ENCODE assay signal across 17 mouse cellular contexts in genomic region chr16:31358991-31359390, GRCm38 (mm10). TPM values are rescaled to one million over a fixed set of nuclear protein-coding genes. Genes with fewer than 3 reads are reported as not detected.
DNase-seq lines count a peak whose midpoint lies in the region; ATAC-seq and TF ChIP-seq lines count a peak whose summit lies in the region.
"Had no signal": no experiment of that assay in that cellular context is flagged by ENCODE, and none has a peak within 500 bp of the region (broad histone marks: within the 10 kb centered on the region; RNA-seq: fewer than 3 reads in every experiment).

No protein-coding gene starts in this region.

- no peaks in the 10 kb centered on the region for H3K36me3 ChIP-seq in heart, embryonic 10.5 days
- H3K36me3 ChIP-seq in midbrain, embryonic 12.5 days, result no peaks in the 10 kb centered on the region
- H3K36me3 ChIP-seq in midbrain, embryonic 15.5 days (replicated peaks), result no peaks in the 10 kb centered on the region
- H3K36me3 ChIP-seq in stomach, postnatal 0 days (ENCODE audit: control insufficient read depth, insufficient read depth, low read length), result no peaks in the 10 kb centered on the region
- no peaks in the 10 kb centered on the region for H3K36me3 ChIP-seq in thymus, adult 2 months (ENCODE audit: control insufficient read depth, insufficient read depth, low read length)
- H3K36me3 ChIP-seq: embryonic facial prominence, embryonic 15.5 days; hindbrain, embryonic 15.5 days; midbrain, embryonic 13.5 days; neural tube, embryonic 13.5 days had no signal

- TF ChIP-seq POLR2A in thymus, adult 2 months (IDR thresholded peaks at IDR 0.05; ENCODE audit: control insufficient read depth, extremely low read depth, insufficient read depth, low read length, poor library complexity), result no peak

- peaks cover 26% of the 10 kb centered on the region for H3K4me1 ChIP-seq in heart, embryonic 10.5 days
- H3K4me1 ChIP-seq in midbrain, embryonic 12.5 days, result peaks cover 3% of the 10 kb centered on the region; the same call in 1 of the 2 replicates
- H3K4me1 ChIP-seq in midbrain, embryonic 15.5 days, result no peaks in the 10 kb centered on the region
- H3K4me1 ChIP-seq in stomach, postnatal 0 days (replicated peaks; ENCODE audit: control insufficient read depth, insufficient read depth), result no peaks in the 10 kb centered on the region
- H3K4me1 ChIP-seq in thymus, adult 2 months (replicated peaks; ENCODE audit: control insufficient read depth, insufficient read depth, low read length), result no peaks in the 10 kb centered on the region
- H3K4me1 ChIP-seq: embryonic facial prominence, embryonic 15.5 days; hindbrain, embryonic 15.5 days; midbrain, embryonic 13.5 days; neural tube, embryonic 13.5 days had no signal

- DNase-seq in heart, embryonic 10.5 days (ENCODE audit: low spot score), result no peak
- no peak for DNase-seq in heart, adult 18-20 months
- peak; percentile 61 for DNase-seq in liver
- DNase-seq in stomach, postnatal 0 days (ENCODE audit: low spot score), result peak; percentile 66
- DNase-seq in thymus, adult 2 months, result no peak
- no peak for DNase-seq in thymus, adult 18-20 months
- DNase-seq: adrenal gland, adult 2 months; cerebellum, postnatal 25 days; layer of hippocampus, postnatal 36 days; lung, postnatal 10 days; thymus, postnatal 25 days had no signal

- H3K9me3 ChIP-seq in heart, embryonic 10.5 days, result no peaks in the 10 kb centered on the region
- no peaks in the 10 kb centered on the region for H3K9me3 ChIP-seq in midbrain, embryonic 12.5 days
- H3K9me3 ChIP-seq in midbrain, embryonic 15.5 days, result no peaks in the 10 kb centered on the region
- H3K9me3 ChIP-seq in stomach, postnatal 0 days (ENCODE audit: control insufficient read depth, low read length), result no peaks in the 10 kb centered on the region
- H3K9me3 ChIP-seq: embryonic facial prominence, embryonic 15.5 days; hindbrain, embryonic 15.5 days; midbrain, embryonic 13.5 days; neural tube, embryonic 13.5 days had no signal

- H3K9ac ChIP-seq in midbrain, embryonic 12.5 days (replicated peaks), result no peak overlapping the region
- H3K9ac ChIP-seq in midbrain, embryonic 15.5 days, result no peak overlapping the region
- H3K9ac ChIP-seq in stomach, postnatal 0 days (ENCODE audit: low read length), result no peak overlapping the region
- H3K9ac ChIP-seq: embryonic facial prominence, embryonic 15.5 days; hindbrain, embryonic 15.5 days; midbrain, embryonic 13.5 days; neural tube, embryonic 13.5 days had no signal

- H3K4me2 ChIP-seq in midbrain, embryonic 12.5 days (replicated peaks), result peak overlapping the region; percentile 21; the same call in 1 of the 2 replicates
- H3K4me2 ChIP-seq in midbrain, embryonic 15.5 days, result no peak overlapping the region
- H3K4me2 ChIP-seq in stomach, postnatal 0 days (replicated peaks; ENCODE audit: low read depth), result no peak overlapping the region; the same call in 1 of the 2 replicates
- H3K4me2 ChIP-seq: embryonic facial prominence, embryonic 15.5 days; hindbrain, embryonic 15.5 days; midbrain, embryonic 13.5 days; neural tube, embryonic 13.5 days had no signal

- ATAC-seq in midbrain, embryonic 12.5 days (ENCODE audit: low FRiP score, low read depth), result no peak
- ATAC-seq in midbrain, embryonic 15.5 days (replicated peaks), result no peak
- ATAC-seq in stomach, postnatal 0 days (ENCODE audit: low FRiP score, low TSS enrichment), result peak; percentile 48; the same call in 1 of the 2 replicates
- ATAC-seq: midbrain, embryonic 13.5 days had no signal

- no peak for TF ChIP-seq EP300 in stomach, postnatal 0 days (optimal IDR thresholded peaks at IDR 0.05)

- whole genome bisulfite sequencing in heart, embryonic 10.5 days, result 10% methylated on average over 9 of the region's 9 CpGs
- 33% methylated on average over 9 of the region's 9 CpGs for WGBS in midbrain, embryonic 12.5 days
- 34% methylated on average over 9 of the region's 9 CpGs for WGBS in midbrain, embryonic 15.5 days
- 38% methylated on average over 9 of the region's 9 CpGs for WGBS in stomach, postnatal 0 days
- 90% methylated on average over 9 of the region's 9 CpGs for WGBS in thymus, adult 2 months

- peak overlapping the region; percentile 78 for H3K27ac ChIP-seq in heart, embryonic 10.5 days
- H3K27ac ChIP-seq in midbrain, embryonic 12.5 days (replicated peaks), result no peak overlapping the region
- H3K27ac ChIP-seq in midbrain, embryonic 15.5 days, result no peak overlapping the region
- peak overlapping the region; percentile 35 for H3K27ac ChIP-seq in stomach, postnatal 0 days (replicated peaks)
- no peak overlapping the region for H3K27ac ChIP-seq in thymus, adult 2 months (ENCODE audit: control insufficient read depth, insufficient read depth, low read length)
- H3K27ac ChIP-seq: embryonic facial prominence, embryonic 15.5 days; hindbrain, embryonic 15.5 days; midbrain, embryonic 13.5 days; neural tube, embryonic 13.5 days had no signal

- no peaks in the 10 kb centered on the region for H3K27me3 ChIP-seq in heart, embryonic 10.5 days (ENCODE audit: insufficient read depth, poor library complexity, severe bottlenecking)
- peaks cover 28% of the 10 kb centered on the region for H3K27me3 ChIP-seq in midbrain, embryonic 12.5 days
- H3K27me3 ChIP-seq in midbrain, embryonic 15.5 days (replicated peaks), result 0 out of 2 replicates have a peak, but pooled peaks cover 3% of the 10 kb centered on the region
- H3K27me3 ChIP-seq in stomach, postnatal 0 days (ENCODE audit: control insufficient read depth, insufficient read depth, low read length), result no peaks in the 10 kb centered on the region
- H3K27me3 ChIP-seq in thymus, adult 2 months (ENCODE audit: control insufficient read depth, insufficient read depth, low read length), result no peaks in the 10 kb centered on the region
- H3K27me3 ChIP-seq: embryonic facial prominence, embryonic 15.5 days had no signal

- H3K4me3 ChIP-seq in heart, embryonic 10.5 days, result peak overlapping the region; percentile 46
- no peak overlapping the region for H3K4me3 ChIP-seq in midbrain, embryonic 12.5 days
- no peak overlapping the region for H3K4me3 ChIP-seq in midbrain, embryonic 15.5 days
- no peak overlapping the region for H3K4me3 ChIP-seq in stomach, postnatal 0 days (ENCODE audit: low read depth, low read length)
- H3K4me3 ChIP-seq in thymus, adult 2 months (ENCODE audit: control insufficient read depth, insufficient read depth, low read length), result no peak overlapping the region
- H3K4me3 ChIP-seq: embryonic facial prominence, embryonic 15.5 days; hindbrain, embryonic 15.5 days; midbrain, embryonic 13.5 days; neural tube, embryonic 13.5 days had no signal

- TF ChIP-seq CTCF in stomach, postnatal 0 days (IDR thresholded peaks at IDR 0.05; ENCODE audit: low read depth), result no peak
- TF ChIP-seq CTCF in thymus, adult 2 months (IDR thresholded peaks at IDR 0.05; ENCODE audit: borderline replicate concordance, control insufficient read depth, extremely low read depth, insufficient read depth, low read length, poor library complexity), result no peak

RNA-seq across cellular contexts. Expression of gene Apod, which starts 44.4 kb away (rescaled TPM):
- not detected in 2 replicates for polyA plus RNA-seq in heart, embryonic 10.5 days (2016; fragmentation: Nextera tagmentation; extraction: Ambion mirVana)
- total RNA-seq in heart, adult 18-20 months (2021), result 1 to 10 TPM; 5.5 to 6.8 TPM
- 59.5 and 77.2 TPM in 2 replicates for polyA plus RNA-seq in midbrain, embryonic 12.5 days (2016; fragmentation: Nextera tagmentation; extraction: Ambion mirVana)
- 93.2 and 105 TPM in 2 replicates for polyA plus RNA-seq in midbrain, embryonic 15.5 days (2015; fragmentation: Nextera tagmentation; extraction: Ambion mirVana)
- polyA plus RNA-seq in stomach, postnatal 0 days (2015; fragmentation: Nextera tagmentation; extraction: Ambion mirVana), result 1.0 TPM in 2 replicates
- polyA plus RNA-seq in thymus, adult 2 months (2012; rRNA removed), result 4.3 and 6.1 TPM in 2 replicates

Comparison
In these comparisons a context has a peak if more than half of its experiments do, and no peak if none do; other contexts are left out.
1. DNase-seq: peak in liver (single experiment) and stomach, postnatal 0 days (single experiment); none in heart, embryonic 10.5 days (single experiment), heart, adult 18-20 months (0 of 2), thymus, adult 2 months (single experiment) and thymus, adult 18-20 months (0 of 2).
2. H3K27ac ChIP-seq: peak in heart, embryonic 10.5 days (single experiment) and stomach, postnatal 0 days (single experiment); none in midbrain, embryonic 12.5 days (single experiment), midbrain, embryonic 15.5 days (single experiment) and thymus, adult 2 months (single experiment).